Mouse (Mus musculus) mesoderm, embryonic 11.5 days (tissue): ENCODE measurements around the gene Auts2.

Experiments used
- DNase-seq: peaks from one replicate; pipeline ENCODE4 v3.0.0-alpha.2; 2012; ENCODE audit warnings: low read depth, low spot score

Gene Auts2

GRCm38 (mm10) chr5:132500817-132501231 lies 42.3 kb downstream of the Auts2 start:
- peak; percentile 76 for DNase-seq

DNA sequence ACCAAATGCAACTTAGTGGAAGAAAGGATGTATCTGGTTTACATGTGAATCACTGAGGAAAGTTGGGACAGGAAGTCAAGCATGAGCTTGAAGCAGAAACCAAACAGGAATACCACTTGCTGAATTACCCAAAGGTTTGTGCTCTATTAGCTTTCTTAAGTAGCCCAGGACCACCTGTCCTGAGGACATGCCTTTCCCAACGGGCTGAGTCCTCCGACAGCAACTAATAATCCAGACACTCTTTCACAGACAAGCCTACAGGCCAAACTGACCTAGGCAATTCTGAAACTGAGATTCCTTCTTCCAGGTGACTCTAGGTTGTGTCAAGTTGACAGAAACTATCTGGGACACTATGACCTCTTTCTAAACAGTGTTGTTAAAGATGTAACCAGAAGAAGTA lies 44.2 kb downstream of the Auts2 start:
- no peak for DNase-seq

DNA sequence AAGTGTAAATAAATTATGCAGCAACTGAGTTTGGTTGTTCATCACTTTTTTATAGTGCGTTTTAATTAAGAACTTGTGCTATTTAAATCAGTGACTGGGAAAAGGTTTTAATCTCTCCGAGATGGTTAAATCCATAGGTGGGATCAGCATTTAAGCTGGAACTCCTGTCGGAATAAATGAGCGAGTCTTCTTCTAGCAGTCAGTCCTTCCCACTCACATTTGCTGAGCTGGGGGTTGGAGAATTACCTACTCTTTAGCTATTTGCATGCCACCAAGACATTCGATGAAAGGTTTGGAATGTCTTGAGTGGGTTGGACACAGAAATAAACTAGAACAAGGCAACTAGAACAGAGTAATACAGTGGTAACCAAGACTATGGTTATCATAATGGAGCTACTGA lies 45.1 kb downstream of the Auts2 start:
- no peak for DNase-seq

DNA sequence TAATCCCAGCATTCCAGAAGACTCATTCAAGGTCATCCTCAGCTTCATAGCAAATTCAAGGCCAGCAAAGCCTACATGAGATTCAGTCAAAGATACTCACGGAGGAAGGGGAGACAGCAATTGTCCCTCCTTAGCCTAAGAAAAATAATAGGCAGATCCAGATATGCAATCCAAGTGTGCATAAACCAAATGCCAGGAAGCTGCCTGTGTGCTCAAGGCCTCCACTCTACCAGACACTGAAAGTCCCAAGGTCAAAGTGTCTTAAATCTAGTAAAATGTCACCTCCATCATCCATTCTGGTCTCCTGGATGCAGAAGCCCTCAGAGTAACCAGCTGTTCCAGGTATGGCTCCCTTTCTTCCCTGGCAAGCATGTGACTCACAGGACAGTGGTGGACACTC lies 50.4 kb downstream of the Auts2 start:
- no peak for DNase-seq

GRCm38 (mm10) chr5:132492040-132492439 lies 51.1 kb downstream of the Auts2 start:
- DNase-seq = no peak

GRCm38 (mm10) chr5:132491508-132491907 lies 51.6 kb downstream of the Auts2 start:
- no peak for DNase-seq

DNA sequence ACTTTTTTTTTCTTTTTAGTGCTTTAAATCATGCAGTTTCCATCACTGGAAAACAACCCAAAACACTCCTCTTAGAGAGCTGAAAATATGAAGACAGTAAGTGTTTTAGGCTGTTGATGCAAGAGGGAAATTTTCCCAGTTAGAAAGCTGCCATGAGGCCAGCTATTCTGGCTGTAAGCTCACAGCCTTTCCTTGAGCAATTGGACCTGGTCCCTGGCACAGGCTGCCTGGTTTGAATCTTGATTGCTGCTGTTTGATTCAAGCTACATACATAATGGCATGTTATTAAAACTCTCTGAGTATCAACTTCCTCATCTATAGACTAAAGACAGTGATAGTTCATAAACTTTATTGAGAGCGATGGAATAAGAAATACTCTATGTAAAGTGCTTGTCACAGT lies 52.8 kb downstream of the Auts2 start:
- DNase-seq = no peak

- DNase-seq = no peak
Observed at GRCm38 (mm10) chr5:132489736-132490313, 53.3 kb downstream of the Auts2 start.

DNA sequence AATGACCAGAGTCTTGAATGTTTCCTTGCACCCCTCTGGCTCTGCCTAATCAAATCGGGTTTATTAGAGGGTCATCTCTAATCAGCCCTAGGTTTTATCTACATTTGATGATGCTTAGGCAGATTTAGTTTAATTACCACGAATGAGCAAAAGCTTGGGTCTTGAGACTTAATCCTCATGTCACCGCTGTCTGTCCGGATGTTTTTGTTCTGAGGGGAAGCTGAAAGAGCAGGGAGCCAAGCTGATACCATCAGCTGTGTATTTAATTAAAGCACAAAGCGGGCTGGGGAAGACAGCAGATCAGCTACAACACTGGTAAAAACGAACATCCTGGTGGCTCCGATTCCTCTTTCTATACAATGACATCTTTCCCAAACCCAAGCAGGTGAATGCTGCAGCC lies 56.3 kb downstream of the Auts2 start:
- DNase-seq = no peak

DNA sequence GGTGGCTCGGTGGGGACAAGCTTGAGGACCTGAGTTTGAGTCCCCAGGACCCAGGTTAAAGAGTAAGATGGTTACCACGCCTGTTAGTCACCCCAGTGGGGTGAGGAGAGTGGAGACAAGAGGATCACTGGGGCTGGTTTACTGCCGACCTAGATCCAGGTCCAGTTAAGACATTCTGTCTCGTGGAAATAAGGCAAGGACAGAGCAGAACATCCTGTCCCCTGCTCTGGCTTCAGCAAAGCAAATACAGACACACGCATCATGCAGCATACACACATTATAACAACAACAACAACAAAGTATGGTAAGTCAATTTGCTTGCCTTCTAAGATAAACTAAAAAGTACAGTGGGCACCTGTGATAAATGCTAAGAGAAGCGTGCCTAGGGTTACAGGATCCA lies 57.1 kb downstream of the Auts2 start:
- DNase-seq = no peak

DNA sequence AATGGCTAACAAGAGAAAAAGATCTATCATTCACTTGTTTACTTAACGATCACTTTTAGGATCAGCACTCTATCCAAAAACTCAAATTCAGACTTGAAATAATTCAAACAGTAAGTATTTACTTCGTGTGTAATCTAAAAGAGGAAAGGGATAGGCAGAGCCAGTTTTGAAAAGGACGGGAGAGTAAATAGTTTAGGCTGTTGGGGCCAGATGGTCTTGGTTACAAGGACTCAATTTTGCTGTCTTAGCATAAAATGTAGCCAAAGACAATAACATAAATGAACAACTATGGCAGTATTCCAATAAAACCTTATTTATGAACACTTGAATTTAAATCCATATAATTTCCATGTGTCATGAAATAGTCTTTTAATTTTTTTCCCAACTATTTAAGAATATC lies 57.7 kb downstream of the Auts2 start:
- no peak for DNase-seq

GRCm38 (mm10) chr5:132481476-132481875 lies 61.7 kb downstream of the Auts2 start:
- no peak for DNase-seq

DNA sequence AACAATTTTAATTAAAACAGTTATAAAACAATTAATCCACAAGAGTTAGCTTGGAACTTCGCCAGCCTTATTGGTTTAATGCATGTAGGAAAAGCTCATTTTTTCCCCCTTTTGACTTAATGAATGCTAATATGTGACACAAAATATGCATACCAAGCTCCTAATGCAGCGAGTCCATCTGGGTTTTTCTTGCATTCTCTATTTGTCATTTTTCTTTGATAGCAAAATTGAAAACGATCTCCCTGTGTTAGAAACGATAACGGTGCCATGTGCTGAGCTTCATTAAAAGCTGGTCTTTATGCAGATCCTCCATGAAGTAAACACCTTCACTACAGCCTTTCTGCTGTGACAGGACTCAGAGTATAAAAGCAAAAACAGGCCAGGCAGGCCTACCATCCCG lies 62.7 kb downstream of the Auts2 start:
- DNase-seq = no peak

- DNase-seq = no peak
Observed at GRCm38 (mm10) chr5:132479227-132479857, 63.8 kb downstream of the Auts2 start.

GRCm38 (mm10) chr5:132477533-132477932 lies 65.6 kb downstream of the Auts2 start:
- no peak for DNase-seq

GRCm38 (mm10) chr5:132472905-132473321 lies 70.2 kb downstream of the Auts2 start:
- DNase-seq = no peak

- DNase-seq = no peak
Observed at GRCm38 (mm10) chr5:132472184-132472829, 70.8 kb downstream of the Auts2 start.

DNA sequence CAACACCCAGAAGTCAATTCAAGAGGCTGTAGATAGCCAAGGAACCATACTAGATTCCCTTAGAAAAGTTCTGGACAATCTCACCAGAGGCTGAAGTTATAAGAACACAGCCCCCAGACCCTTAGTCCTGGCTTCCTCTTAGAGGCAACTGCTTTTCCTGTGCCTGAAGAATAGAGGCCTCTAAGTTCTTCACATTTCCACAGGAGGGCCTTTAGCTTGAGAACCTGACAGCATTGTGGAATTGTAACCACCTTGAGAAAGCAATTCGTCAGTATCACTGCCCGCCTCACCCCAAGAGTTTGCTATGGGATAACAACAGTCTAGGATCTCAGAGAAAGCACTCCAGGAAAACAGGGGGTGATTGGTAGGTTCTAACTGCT lies 75.8 kb downstream of the Auts2 start:
- no peak for DNase-seq

DNA sequence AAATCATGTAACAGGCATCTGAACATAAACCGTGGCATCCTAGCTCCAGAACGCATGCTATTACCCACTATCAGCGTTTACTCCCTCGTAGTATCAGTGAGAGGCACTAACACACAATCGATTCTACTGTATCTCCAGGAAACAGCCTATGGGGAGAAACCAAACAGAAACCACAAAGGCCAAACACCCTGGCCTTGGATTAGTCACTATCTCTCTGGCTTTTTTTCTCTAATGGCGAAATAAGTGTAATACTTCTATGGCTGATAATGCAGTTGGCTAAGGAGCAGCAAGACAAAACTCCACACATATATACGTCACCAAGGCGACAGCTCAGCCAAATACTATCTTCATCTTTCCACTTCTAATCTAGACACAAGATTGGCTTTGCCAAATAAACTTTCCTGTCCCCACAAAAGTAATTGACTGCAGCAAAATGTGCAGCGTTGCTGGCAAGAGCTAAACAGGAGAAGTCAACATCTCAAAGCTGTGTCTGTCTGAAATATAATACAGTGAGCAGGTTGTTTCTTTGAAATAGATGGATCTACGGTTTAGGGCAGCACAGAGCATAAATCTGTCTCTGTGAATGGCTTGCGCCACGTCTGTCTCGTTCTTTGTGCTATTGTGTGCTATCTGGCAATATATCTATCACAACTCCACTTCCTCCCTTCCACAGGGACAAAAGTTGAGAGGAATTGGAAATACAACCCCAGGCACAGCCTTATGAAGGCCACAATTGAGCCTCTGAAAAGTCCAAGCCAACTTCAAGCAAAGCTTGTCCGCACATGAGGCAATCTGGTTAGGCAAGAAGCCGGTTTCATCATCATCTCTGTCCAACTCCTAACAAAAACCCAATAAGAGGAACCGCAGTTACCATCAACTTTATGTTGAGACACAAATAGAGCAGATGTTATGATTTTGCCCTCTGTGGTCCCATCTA lies 76.4 kb downstream of the Auts2 start:
- peak; percentile 51 for DNase-seq

DNA sequence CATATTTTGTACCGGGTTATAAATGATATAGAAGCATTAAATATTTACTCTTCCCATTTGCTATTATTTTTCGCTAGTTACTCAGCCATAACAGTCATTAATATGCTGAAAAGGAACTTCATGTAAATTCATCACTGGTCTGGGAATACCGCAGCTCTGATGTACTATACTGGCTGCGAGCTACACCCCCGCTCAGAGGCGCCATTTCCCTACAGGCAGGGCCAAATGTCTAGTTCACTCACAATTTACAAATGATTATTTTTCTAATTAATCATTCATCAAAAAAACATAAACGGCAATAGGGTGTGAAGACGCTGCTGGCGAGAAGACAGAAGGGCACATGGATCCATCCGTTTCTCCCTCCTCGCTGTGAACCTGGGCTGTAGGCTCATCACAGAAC lies 80.6 kb downstream of the Auts2 start:
- DNase-seq = no peak

DNA sequence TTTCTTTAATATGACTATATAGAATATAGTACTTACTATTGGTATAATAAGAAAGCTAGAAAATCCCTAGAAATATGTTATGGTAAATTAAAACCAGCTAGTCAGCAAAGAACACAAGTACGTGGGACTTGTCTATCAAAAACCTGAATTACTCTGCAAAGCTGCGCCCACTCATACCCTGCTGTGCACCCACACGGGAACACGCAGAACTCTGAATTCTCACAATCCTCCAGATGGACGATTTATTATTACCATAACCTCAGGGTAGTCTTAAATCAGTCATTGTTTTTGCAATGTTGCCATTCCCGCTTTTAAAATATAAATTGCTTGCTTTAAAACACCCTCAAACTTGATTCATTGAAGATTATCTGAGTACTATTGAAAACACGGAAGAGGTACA lies 84.6 kb downstream of the Auts2 start:
- no peak for DNase-seq

DNA sequence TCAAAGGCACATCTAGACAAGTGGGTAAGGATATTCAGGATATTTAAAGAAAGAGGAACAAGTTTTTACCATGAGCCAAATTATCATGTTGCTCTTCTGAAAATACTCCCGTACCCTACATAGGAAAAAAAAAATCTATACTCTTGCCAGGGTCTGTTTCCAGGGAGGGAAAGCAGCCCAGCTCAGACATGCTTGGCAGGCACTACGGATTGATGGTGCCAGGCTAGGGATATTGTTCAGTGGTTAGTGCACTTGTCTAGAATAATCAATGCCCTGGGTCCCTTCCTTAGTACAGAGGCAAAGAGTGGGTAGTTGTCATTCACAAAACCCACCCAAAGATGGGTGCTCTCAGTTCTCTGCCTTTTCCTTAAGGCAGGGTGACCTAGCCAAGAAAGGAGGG lies 90.8 kb downstream of the Auts2 start:
- DNase-seq = no peak
